27 mouse cellular contexts compared by ENCODE assay signal in genomic region chr11:67712976-67713375, GRCm38 (mm10). TPM values are rescaled to one million over a fixed set of nuclear protein-coding genes. Genes with fewer than 3 reads are reported as not detected.
DNase-seq lines count a peak whose midpoint lies in the region; ATAC-seq and TF ChIP-seq lines count a peak whose summit lies in the region.
"Had no signal": no experiment of that assay in that cellular context is flagged by ENCODE, and none has a peak within 500 bp of the region (broad histone marks: within the 10 kb centered on the region; RNA-seq: fewer than 3 reads in every experiment).

No protein-coding gene starts in this region.

- H3K4me2 ChIP-seq in hindbrain, postnatal 0 days (ENCODE audit: low read depth, low read length): no peak overlapping the region
- no peak overlapping the region for H3K4me2 ChIP-seq in hindbrain, embryonic 11.5 days (replicated peaks; ENCODE audit: low read depth, low read length)
- H3K4me2 ChIP-seq: kidney, embryonic 15.5 days; liver, embryonic 11.5 days; midbrain, embryonic 11.5 days had no signal

- H3K4me3 ChIP-seq in hindbrain, postnatal 0 days (ENCODE audit: low read length): no peak overlapping the region
- no peak overlapping the region for H3K4me3 ChIP-seq in hindbrain, embryonic 11.5 days (ENCODE audit: low read depth, low read length)
- H3K4me3 ChIP-seq in liver, adult 2 months (ENCODE audit: insufficient read depth, low read depth, low read length): no peak overlapping the region
- H3K4me3 ChIP-seq: embryonic facial prominence, embryonic 10.5 days; heart, adult 2 months; kidney, embryonic 15.5 days had no signal

- no peak for TF ChIP-seq CTCF in hindbrain, postnatal 0 days (IDR thresholded peaks at IDR 0.05; ENCODE audit: low read depth)
- no peak for TF ChIP-seq CTCF in liver, adult 2 months (IDR thresholded peaks at IDR 0.05; ENCODE audit: low read depth, low read length)

- TF ChIP-seq POLR2A in liver, adult 2 months (IDR thresholded peaks at IDR 0.05; ENCODE audit: extremely low read depth, insufficient read depth, low read length): no peak

- peak; percentile 2 for DNase-seq in adrenal gland, postnatal 10 days
- DNase-seq in adrenal gland, adult 18-20 months (ENCODE audit: low spot score in 2 of 2): no peak
- DNase-seq in hindbrain, postnatal 0 days (ENCODE audit: low spot score): peak; percentile 29
- DNase-seq in hindbrain, embryonic 11.5 days (ENCODE audit: low spot score): no peak
- peak; percentile 4 for DNase-seq in liver, adult 2 months (ENCODE audit: extremely low read depth, low read depth, low spot score)
- no peak for DNase-seq in liver
- DNase-seq in Muller cell, postnatal 12 days (ENCODE audit: inconsistent ontology term): peak; percentile 14
- no peak for DNase-seq in urinary bladder, adult 2 months (ENCODE audit: low spot score)
- DNase-seq: adrenal gland, postnatal 36 days; gastrocnemius, postnatal 25 days; heart, adult 2 months; heart, postnatal 4 days; lung, adult 18-20 months had no signal

- WGBS in hindbrain, postnatal 0 days: 71% methylated on average over 4 of the region's 4 CpGs
- 94% methylated on average over 4 of the region's 4 CpGs for WGBS in hindbrain, embryonic 11.5 days
- 69% methylated on average over 4 of the region's 4 CpGs for WGBS in liver, adult 2 months

- no peaks in the 10 kb centered on the region for H3K79me2 ChIP-seq in liver, adult 2 months (ENCODE audit: control insufficient read depth, insufficient read depth, low read length)

- no peak overlapping the region for H3K9ac ChIP-seq in hindbrain, postnatal 0 days (replicated peaks; ENCODE audit: low read length)
- no peak overlapping the region for H3K9ac ChIP-seq in hindbrain, embryonic 11.5 days (ENCODE audit: low read depth, low read length)
- H3K9ac ChIP-seq in liver, adult 2 months (ENCODE audit: low read depth, low read length): no peak overlapping the region
- H3K9ac ChIP-seq: kidney, embryonic 15.5 days had no signal

- ATAC-seq in hindbrain, postnatal 0 days: no peak
- ATAC-seq in hindbrain, embryonic 11.5 days (ENCODE audit: low FRiP score): no peak
- ATAC-seq: activated CD4-positive, CD25-positive, alpha-beta regulatory T cell, adult 4 months; hindbrain, embryonic 16.5 days; intestine, postnatal 0 days had no signal

- no peaks in the 10 kb centered on the region for H3K9me3 ChIP-seq in hindbrain, postnatal 0 days (ENCODE audit: low read length)
- H3K9me3 ChIP-seq in hindbrain, embryonic 11.5 days (ENCODE audit: control insufficient read depth, low read length): no peaks in the 10 kb centered on the region
- H3K9me3 ChIP-seq: embryonic facial prominence, embryonic 10.5 days; kidney, embryonic 15.5 days had no signal

- no peaks in the 10 kb centered on the region for H3K4me1 ChIP-seq in hindbrain, postnatal 0 days (ENCODE audit: insufficient read depth, low read length)
- H3K4me1 ChIP-seq in hindbrain, embryonic 11.5 days (replicated peaks; ENCODE audit: control insufficient read depth, insufficient read depth, low read length): no peaks in the 10 kb centered on the region
- H3K4me1 ChIP-seq in liver, adult 2 months (ENCODE audit: control insufficient read depth, insufficient read depth, low read length): no peaks in the 10 kb centered on the region
- H3K4me1 ChIP-seq: embryonic facial prominence, embryonic 10.5 days; kidney, embryonic 15.5 days had no signal

- no peak overlapping the region for H3K27ac ChIP-seq in hindbrain, postnatal 0 days
- no peak overlapping the region for H3K27ac ChIP-seq in hindbrain, embryonic 11.5 days (ENCODE audit: low read depth, low read length)
- H3K27ac ChIP-seq in liver, adult 2 months (replicated peaks; ENCODE audit: insufficient read depth, low read depth, low read length): no peak overlapping the region
- H3K27ac ChIP-seq: embryonic facial prominence, embryonic 10.5 days; heart, adult 2 months; kidney, embryonic 15.5 days had no signal

- H3K36me3 ChIP-seq in hindbrain, postnatal 0 days (ENCODE audit: insufficient read depth, low read length): no peaks in the 10 kb centered on the region
- H3K36me3 ChIP-seq in hindbrain, embryonic 11.5 days (ENCODE audit: control insufficient read depth, insufficient read depth, low read length): no peaks in the 10 kb centered on the region
- H3K36me3 ChIP-seq in liver, adult 2 months (ENCODE audit: control insufficient read depth, insufficient read depth, low read length): no peaks in the 10 kb centered on the region
- H3K36me3 ChIP-seq: embryonic facial prominence, embryonic 10.5 days; kidney, embryonic 15.5 days had no signal

- no peaks in the 10 kb centered on the region for H3K27me3 ChIP-seq in hindbrain, postnatal 0 days (ENCODE audit: insufficient read depth, low read length)
- H3K27me3 ChIP-seq in hindbrain, embryonic 11.5 days (ENCODE audit: control insufficient read depth, insufficient read depth, low read length): no peaks in the 10 kb centered on the region
- H3K27me3 ChIP-seq in liver, adult 2 months (ENCODE audit: control insufficient read depth, insufficient read depth, low read length): no peaks in the 10 kb centered on the region
- H3K27me3 ChIP-seq: kidney, embryonic 15.5 days had no signal

RNA-seq across cellular contexts. Expression of gene Rcvrn, which starts 17.9 kb away (rescaled TPM):
- total RNA-seq in adrenal gland, postnatal 10 days (2021): not detected
- total RNA-seq in adrenal gland, adult 18-20 months (2021): under 1 TPM; 0.38 to 0.50 TPM
- total RNA-seq in hindbrain, postnatal 0 days (2014; rRNA removed): not detected in 2 replicates
- not detected in 2 replicates for polyA plus RNA-seq in hindbrain, postnatal 0 days (2015; fragmentation: Nextera tagmentation; extraction: Ambion mirVana)
- polyA plus RNA-seq in hindbrain, embryonic 11.5 days (2014; fragmentation: Nextera tagmentation; extraction: Ambion mirVana): not detected in 2 replicates
- not detected in 2 replicates for total RNA-seq in liver, adult 2 months (2014; rRNA removed)
- not detected in 2 replicates for polyA plus RNA-seq in liver, adult 2 months (2012; rRNA removed)
- 0.06 and 0.18 TPM in 2 replicates for polyA plus RNA-seq in urinary bladder, adult 2 months (2012; rRNA removed)
- total RNA-seq: common myeloid progenitor, adult 5-6 weeks; heart, adult 2 months; monocyte, adult 5-6 weeks had no signal
- polyA plus RNA-seq: activated CD4-positive, CD25-positive, alpha-beta regulatory T cell, adult 4 months; embryonic facial prominence, embryonic 10.5 days; forebrain, embryonic 11.5 days; heart, adult 2 months; heart, embryonic 14.5 days; hindbrain, embryonic 16.5 days; intestine, postnatal 0 days; kidney, embryonic 15.5 days; large intestine, adult 2 months; liver, embryonic 11.5 days; midbrain, embryonic 11.5 days; neural tube, embryonic 11.5 days; stomach, embryonic 16.5 days had no signal

RNA-seq across cellular contexts. Expression of gene Glp2r, which starts 58.0 kb away (rescaled TPM):
- under 1 TPM in 1 of 2 experiments, not detected in 1; 0.06 TPM for total RNA-seq in adrenal gland, postnatal 10 days (2021)
- total RNA-seq in adrenal gland, adult 18-20 months (2021): under 1 TPM in 1 of 2 experiments, not detected in 1; 0.07 TPM
- total RNA-seq in hindbrain, postnatal 0 days (2014; rRNA removed): 0.04 TPM in 1 of 2 replicates, not detected in the other
- polyA plus RNA-seq in hindbrain, postnatal 0 days (2015; fragmentation: Nextera tagmentation; extraction: Ambion mirVana): 0.09 TPM in 1 of 2 replicates, not detected in the other
- polyA plus RNA-seq in hindbrain, embryonic 11.5 days (2014; fragmentation: Nextera tagmentation; extraction: Ambion mirVana): not detected in 2 replicates
- under 0.01 TPM in 1 of 2 replicates, not detected in the other for total RNA-seq in liver, adult 2 months (2014; rRNA removed)
- polyA plus RNA-seq in liver, adult 2 months (2012; rRNA removed): not detected in 2 replicates
- 6.7 and 8.0 TPM in 2 replicates for polyA plus RNA-seq in urinary bladder, adult 2 months (2012; rRNA removed)
- total RNA-seq: common myeloid progenitor, adult 5-6 weeks; heart, adult 2 months; heart, postnatal 4 days; monocyte, adult 5-6 weeks had no signal
- polyA plus RNA-seq: activated CD4-positive, CD25-positive, alpha-beta regulatory T cell, adult 4 months; embryonic facial prominence, embryonic 10.5 days; forebrain, embryonic 11.5 days; heart, adult 2 months; heart, embryonic 14.5 days; midbrain, embryonic 11.5 days; neural tube, embryonic 11.5 days had no signal

Comparison
In these comparisons a context has a peak if more than half of its experiments do, and no peak if none do; other contexts are left out.
1. DNase-seq: peak in adrenal gland, postnatal 10 days (single experiment), hindbrain, postnatal 0 days (single experiment), liver, adult 2 months (single experiment) and Muller cell, postnatal 12 days (single experiment); none in adrenal gland, adult 18-20 months (0 of 2), hindbrain, embryonic 11.5 days (single experiment), liver (single experiment) and urinary bladder, adult 2 months (single experiment).